Mouse (Mus musculus): ENCODE results near the gene Blnk.

Blnk gene

GRCm38 (mm10) chr19:40994057-40994585, at the start of gene Blnk:
TSS of gene Blnk (minus strand) at chr19:40994535.
- peak; percentile 75 for DNase-seq (ENCODE audit: low spot score)

GRCm38 (mm10) chr19:41039110-41039509, 44.8 kb upstream of the Blnk start:
- no peak for DNase-seq (ENCODE audit: low spot score)

DNA sequence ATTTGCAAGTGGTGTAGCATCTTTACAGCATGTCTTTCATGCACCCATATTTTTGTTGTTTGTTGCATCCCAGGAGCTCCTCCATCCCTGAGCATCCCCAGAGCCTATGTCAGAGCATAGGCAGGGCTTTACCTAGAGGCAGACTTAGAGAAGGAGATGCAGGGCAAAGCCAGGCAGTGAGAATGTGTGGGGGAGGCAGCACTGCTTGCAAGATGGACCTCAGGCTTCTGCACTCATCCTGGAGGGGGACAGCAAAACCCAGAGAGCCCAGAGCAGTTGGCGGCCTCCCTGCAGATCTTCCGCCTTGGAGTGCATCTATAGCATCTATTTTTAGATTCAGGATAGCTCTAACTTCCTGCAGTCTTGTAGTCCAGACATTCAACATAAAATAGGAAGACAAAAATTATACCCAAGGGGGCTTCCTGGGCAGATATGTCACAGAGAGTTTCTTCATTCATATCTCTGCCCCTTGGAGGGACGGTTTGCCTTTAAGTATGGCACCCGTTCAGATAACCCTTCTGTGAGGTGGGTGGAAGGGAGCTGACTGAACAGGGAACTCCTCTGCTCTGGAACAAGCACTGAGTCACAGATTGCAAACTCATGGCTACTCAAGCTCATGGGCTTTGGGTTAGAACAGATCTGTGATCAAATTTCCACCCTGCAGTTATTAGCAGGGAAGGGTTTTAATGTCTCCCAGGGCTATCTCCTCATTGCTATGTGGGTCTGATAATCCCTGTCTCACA, 41.6 kb upstream of the Blnk start:
- no peak for DNase-seq (ENCODE audit: low spot score)

DNA sequence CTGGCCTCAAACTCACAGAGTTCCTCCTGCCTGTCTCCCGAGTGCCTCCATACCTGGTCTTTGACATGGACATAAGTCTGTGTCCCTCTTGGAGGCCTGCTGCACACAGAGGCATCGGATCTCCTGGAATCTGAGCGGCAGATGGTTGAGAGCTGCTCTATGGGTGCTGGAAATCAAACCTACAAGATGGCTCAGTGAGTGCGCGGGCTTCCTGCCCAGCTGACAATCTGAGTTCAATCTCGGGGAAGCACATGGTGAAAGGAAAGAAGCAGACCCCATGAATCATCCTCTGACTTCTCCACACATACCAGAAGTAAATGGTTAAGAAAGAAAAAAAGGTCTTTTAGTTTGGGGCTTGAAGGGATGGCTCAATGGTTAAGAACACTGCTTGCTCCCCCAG, 37.5 kb upstream of the Blnk start:
- no peak for DNase-seq (ENCODE audit: low spot score)

- DNase-seq (ENCODE audit: low spot score) = no peak
Observed at GRCm38 (mm10) chr19:41031009-41031408, 36.7 kb upstream of the Blnk start.

DNA sequence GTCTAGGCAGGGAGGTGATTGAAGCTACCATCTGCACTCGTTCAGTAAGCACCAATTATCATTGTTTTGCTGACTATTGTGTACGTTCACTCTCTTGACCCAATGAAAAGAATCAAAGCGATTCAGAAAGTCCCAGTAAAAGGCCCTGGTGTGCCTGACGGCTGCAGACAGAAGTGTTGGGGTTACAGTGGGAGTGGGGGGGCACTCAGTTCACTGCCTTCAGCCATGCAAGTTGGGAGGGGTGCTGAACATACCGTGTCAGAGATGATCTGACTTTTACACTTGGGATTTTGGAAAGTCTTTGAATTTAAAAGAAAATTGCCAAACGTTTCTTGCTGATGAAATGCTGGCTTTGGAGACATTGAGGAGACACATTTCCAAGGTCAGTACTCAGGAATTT, 35.8 kb upstream of the Blnk start:
- DNase-seq (ENCODE audit: low spot score) = no peak

DNA sequence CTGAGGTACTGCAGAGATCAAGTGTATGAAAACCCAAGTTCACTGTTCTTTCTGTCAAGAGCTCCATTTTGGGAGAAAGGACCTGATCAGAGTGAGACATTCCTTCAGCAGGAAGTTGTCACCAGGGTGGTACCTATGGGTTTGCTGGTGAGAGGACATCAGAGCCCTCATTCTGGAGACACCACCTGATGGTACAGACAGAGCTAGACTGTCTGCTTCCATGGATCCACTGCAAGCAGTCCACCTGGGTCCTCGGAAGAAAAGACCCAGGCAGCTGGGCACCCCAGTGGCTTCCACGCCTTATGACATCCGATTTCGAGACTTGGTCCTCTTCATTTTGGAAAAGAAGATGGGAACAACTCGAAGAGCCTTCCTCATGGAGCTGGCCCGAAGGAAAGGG, 34.9 kb upstream of the Blnk start, which contains the start of gene Dntt:
Gene Dntt, plus strand, starts transcription at position 57 of the 400 bp plus-strand sequence.
- DNase-seq (ENCODE audit: low spot score) = no peak

GRCm38 (mm10) chr19:41027601-41028000, 33.3 kb upstream of the Blnk start:
- no peak for DNase-seq (ENCODE audit: low spot score)

DNA sequence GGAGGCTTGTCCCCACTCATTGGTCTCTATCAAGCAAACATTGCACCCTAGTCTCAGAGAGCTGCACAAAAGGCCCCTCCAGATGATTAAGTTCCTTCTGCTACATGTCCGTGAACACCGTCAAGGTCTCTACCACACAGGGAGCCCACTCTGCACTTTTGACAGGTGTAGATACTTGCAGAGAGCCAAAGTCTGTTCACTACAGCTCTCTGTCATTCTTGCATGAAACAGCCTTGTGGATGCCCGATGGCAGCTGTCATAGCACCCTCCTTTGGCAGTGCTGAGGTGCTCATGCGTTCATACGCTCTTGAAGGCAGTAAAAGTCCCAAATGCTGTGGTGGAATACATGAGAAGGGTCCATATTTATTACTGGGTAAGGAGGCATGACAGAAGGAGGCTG, 32.7 kb upstream of the Blnk start:
- DNase-seq (ENCODE audit: low spot score) = no peak

DNA sequence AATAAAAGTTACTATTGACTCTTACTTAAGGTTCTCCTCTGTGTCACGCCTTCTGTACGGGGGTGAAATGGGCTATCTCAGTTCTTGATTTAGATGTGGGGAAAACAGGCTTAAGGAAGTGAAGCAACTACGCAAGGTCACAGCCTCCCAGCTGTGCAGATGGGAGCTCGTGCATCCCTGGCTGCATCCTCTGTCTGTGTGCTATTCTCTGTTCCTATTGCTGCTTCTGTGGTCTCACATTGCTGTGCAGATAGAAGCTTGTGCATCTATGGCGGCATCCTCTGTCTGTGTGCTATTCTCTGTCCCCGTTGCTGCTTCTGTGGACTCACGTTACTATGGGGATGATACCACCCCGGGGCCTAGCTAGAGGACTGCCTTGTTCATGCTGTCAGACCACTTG, 32.2 kb upstream of the Blnk start:
- no peak for DNase-seq (ENCODE audit: low spot score)

DNA sequence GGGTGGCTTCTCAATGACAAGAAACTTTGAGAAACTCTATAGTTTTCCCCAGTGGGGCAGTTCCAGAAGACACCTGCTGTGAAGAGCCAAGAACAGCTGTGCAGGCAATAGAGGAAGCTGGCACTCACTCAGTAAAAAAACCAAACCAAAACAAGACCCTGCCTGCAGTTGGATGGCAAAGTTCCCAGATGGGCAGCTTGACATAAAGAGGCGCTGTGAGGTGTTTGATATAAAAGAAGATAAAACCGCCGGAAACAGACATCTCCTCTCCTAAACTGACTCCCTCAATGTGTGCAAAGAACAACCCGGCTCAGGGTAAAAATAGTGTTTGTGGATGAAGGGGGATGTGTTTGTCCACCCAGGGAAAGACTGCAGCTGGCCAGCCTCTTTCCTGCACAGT, 27.9 kb upstream of the Blnk start:
- DNase-seq (ENCODE audit: low spot score) = no peak

DNA sequence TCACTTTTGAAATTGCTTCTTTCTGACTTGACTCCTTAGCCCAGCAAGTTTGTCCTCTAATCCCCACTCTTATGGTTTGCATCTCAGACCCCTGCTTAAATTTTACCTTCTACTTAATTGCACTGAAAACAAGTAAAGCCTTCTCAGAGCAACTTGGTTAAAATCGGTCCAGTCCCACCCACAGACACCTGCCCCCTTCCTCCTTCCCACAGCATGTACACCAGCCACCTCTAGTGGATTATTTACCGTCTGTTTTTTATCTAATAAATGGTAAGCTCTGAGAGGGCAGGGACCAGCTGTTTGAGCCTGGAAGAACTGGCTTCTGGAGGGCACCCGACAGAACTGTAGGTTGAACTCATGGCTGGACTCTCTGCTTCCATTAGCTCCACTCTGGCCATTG, 26.2 kb upstream of the Blnk start:
- DNase-seq (ENCODE audit: low spot score) = no peak

GRCm38 (mm10) chr19:41019164-41019675, 24.9 kb upstream of the Blnk start:
- DNase-seq (ENCODE audit: low spot score) = no peak

- peak; percentile 62 for DNase-seq (ENCODE audit: low spot score)
Observed at GRCm38 (mm10) chr19:41015951-41016716, 21.8 kb upstream of the Blnk start.

DNA sequence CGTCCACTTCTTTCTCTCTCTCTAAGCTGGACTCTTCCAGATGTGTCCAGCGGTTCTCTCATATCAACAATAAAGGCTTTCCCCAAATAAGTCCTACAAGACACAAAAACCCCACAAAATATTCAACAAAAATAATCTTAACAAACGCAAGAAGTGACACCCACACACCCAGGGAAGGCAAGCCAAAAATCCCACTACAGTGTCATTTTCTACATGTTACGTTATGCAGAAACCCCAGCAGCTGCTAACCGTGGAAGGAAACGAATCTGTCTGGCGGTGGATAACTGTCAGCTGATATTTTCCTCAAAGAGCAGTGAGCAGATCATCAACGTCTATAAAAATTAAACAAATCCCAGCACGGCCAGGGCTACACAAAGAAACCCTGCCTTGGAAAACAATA, 19.7 kb upstream of the Blnk start:
- DNase-seq (ENCODE audit: low spot score) = no peak

DNA sequence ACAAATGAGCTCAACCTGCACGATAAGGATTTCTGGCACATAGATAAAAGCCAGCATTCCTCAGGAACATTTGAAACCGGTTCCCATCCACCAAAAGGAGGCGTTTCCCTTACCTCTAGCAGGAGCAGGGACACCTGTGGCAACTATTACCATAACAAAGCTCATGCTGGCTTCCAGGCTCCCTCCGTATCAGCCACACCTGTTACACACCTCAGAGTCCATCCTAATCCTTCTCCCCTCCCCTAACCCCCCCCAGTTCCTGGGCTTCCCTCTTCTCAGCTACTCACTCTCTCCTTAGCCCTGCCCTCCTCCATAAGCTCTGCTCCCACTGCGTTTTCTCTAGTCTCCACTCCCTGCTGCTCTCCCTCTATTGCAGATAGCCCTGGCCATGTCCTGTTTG, 19.3 kb upstream of the Blnk start:
- DNase-seq (ENCODE audit: low spot score) = no peak

GRCm38 (mm10) chr19:41011676-41012075, 17.3 kb upstream of the Blnk start:
- DNase-seq (ENCODE audit: low spot score) = no peak

- no peak for DNase-seq (ENCODE audit: low spot score)
Observed at GRCm38 (mm10) chr19:41008674-41009395, 14.5 kb upstream of the Blnk start.

GRCm38 (mm10) chr19:41007733-41008132, 13.4 kb upstream of the Blnk start:
- DNase-seq (ENCODE audit: low spot score) = no peak

- DNase-seq (ENCODE audit: low spot score) = no peak
Observed at GRCm38 (mm10) chr19:41007326-41007725, 13.0 kb upstream of the Blnk start.

DNA sequence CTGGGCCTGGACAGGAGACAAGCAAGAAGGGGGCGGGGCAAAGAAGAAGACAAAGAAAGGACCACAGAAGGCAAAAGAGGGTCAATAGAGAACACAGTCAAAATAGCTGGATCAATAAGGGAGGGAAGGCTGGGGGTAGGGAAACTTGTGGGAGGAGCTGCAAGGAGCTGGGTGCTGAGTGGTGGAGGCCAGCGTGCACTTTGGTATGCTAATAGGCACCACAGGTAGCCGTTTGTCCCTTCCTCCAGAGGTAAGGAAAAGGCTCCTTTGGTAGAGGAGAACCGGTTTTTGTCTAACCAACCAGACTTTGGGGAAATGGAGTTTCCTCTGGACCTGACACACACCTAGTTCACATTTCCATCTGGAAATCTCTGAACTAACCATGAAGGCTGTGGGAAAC, 12.3 kb upstream of the Blnk start:
- DNase-seq (ENCODE audit: low spot score) = no peak

DNA sequence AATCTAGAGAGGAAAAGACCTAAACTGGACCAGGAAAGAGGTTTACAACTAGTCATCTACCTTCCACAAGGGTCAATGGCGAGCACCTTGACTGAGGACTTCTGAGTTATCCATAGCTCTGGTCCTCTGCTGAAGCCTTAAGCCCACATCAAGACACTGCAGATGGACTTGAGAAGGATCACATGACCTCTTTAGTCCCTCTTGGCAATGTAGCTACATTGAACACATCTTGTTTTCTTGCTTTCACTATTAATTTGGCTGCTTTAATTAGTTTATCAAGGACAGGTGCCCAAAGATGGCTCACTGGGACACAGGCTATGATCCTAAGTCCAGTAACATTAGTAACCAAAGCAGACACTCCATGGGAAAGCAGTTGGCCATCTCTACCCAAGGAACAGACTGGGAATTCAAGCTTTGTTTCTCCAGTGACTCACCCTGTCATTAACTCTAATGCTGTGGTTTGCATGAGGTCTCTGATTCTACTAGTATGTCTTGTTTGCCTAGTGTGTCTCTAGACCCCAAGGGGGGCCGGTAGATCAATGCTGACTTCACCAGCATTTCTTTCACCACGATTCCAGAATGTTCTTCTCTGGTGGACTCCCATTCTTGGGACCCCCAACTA, 9.5 kb upstream of the Blnk start:
- DNase-seq (ENCODE audit: low spot score) = no peak

Measured in layer of hippocampus, adult 11-12 months (tissue).